Mouse (Mus musculus): Measurements from ENCODE around the gene Mgarp.

GRCm38 (mm10) chr3:51421921-51422320 lies 25.4 kb upstream of the Mgarp start:
- no peak for TF ChIP-seq CTCF (IDR thresholded peaks at IDR 0.05; ENCODE audit: extremely low read depth, insufficient read depth, low read length)
- no peak for TF ChIP-seq POLR2A (IDR thresholded peaks at IDR 0.05; ENCODE audit: extremely low read depth, insufficient read depth, low read length)
